Mouse (Mus musculus) brain, embryonic 14.5 days (tissue): ENCODE data around the gene Tead3.

ENCODE experiments used
- CTCF ChIP-seq: fragments of 200-500 bp; IDR thresholded peaks from 2 replicates; pipeline ENCODE4 v1.5.1; 2012; ENCODE audit warnings: inconsistent platforms, mild to moderate bottlenecking, moderate library complexity, borderline replicate concordance; ENCODE audit not compliant: insufficient read depth, insufficient read length; ENCODE audit errors: extremely low read depth
- POLR2A ChIP-seq: fragments of 200-500 bp; IDR thresholded peaks from 2 replicates; pipeline ENCODE4 v1.6.1; 2012; ENCODE audit warnings: mild to moderate bottlenecking, inconsistent platforms, borderline replicate concordance; ENCODE audit not compliant: poor library complexity, insufficient read depth, insufficient read length, severe bottlenecking; ENCODE audit errors: extremely low read depth

DNA sequence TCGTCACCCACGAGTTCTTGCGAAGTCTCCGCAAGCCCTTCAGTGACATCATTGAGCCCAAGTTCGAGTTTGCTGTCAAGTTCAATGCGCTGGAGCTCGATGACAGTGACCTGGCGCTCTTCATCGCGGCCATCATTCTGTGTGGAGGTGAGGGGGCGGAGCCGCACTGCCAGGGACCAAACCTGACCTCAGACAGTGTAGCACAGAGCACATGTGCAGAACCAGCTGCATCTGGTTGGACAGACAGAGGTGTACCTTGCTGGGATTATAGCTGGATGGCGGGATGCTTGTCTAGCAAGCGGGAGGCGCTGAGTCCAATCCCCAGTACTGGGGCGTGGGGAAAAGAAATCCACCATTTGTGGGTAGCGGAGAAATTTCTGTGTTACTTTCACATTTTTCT is 51.7 kb downstream of the Tead3 start:
- TF ChIP-seq CTCF (no peak), POLR2A (no peak)
